Mouse (Mus musculus) heart, postnatal 4 days (tissue): Measurements from ENCODE around the gene Ero1lb. TPM values are rescaled to one million over a fixed set of nuclear protein-coding genes. Genes with fewer than 3 reads are reported as not detected.

Experiments
- DNase-seq: peaks from one replicate; pipeline ENCODE4 v3.0.0; 2021
- total RNA-seq, 2 experiments: library from RNA; stranded (reverse); gene quantifications; 2 replicates each; pipeline ENCODE4 v1.2.3; 2021

Gene Ero1lb
- 1 to 10 TPM; 1.7 to 2.3 TPM for total RNA-seq

DNA sequence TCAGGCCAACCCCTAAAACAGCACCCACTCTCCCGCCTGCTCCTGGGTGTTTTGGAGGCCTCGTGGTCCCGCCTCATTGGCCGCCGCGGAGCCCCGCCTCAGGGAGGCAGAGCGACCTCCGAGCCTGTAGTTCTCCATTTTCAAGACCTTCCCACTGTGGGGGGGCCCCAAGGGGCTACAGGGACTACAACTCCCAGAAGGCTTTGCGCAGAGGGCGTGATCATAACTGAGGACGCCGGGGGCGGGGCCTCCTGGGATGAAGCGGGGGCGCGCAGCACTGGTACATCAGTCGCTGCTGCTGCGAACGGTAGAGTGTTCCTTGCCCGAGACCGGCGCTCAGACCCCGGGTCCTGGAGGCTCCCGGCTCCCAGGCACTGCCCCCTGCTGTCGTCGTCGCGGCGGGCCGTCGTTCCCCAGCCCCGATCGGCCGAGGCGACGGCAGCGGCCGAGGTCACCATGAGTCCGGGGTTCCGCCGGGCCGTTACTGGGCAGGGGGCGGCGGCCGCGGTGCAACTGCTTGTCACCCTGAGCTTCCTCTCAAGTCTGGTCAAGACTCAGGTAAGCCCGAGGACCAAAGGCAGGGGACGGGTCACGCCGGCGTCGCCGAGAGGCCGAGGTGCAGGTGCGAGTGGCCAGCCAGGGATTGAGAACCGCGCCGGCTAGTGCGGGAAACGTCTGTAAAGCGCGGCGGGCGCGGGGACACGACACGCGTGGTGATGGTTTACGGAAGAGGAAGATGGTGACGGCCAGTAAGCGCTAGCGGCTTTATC, at the start of gene Ero1lb:
Gene Ero1lb, plus strand, starts transcription at position 254 of the 770 bp plus-strand sequence.
- DNase-seq = peak; percentile 98

GRCm38 (mm10) chr13:12519371-12519770, 46.3 kb upstream of the Ero1lb start:
- no peak for DNase-seq

- peak; percentile 69 for DNase-seq
These were observed 45.6 kb upstream of the Ero1lb start, which contains the start of gene Edaradd for GRCm38 (mm10) chr13:12519955-12520584. Gene Edaradd, minus strand, starts transcription at chr13:12520438.

DNA sequence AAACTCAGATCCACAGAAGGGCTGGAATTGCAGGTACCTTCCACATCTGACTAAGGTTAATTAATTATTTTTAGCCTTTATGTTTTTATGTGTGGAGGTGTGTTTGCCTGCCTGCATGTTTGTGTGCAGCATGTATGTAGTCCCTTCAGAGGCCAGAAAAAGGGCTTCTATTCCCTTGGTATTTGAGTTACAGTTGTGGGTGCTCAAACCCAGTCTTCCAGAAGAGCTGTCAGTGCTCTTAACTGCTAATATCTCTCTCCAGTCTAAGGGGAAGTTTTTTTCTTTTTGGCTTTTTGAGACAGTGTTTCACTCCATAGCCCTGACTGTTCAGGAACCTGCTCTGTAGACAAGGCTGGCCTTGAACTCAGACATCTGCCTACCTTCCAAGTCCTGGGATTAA, 43.3 kb upstream of the Ero1lb start:
- DNase-seq = no peak

- DNase-seq = no peak
These were observed 40.0 kb upstream of the Ero1lb start for GRCm38 (mm10) chr13:12525678-12526077.

GRCm38 (mm10) chr13:12534628-12535027, 31.0 kb upstream of the Ero1lb start:
- DNase-seq = no peak

DNA sequence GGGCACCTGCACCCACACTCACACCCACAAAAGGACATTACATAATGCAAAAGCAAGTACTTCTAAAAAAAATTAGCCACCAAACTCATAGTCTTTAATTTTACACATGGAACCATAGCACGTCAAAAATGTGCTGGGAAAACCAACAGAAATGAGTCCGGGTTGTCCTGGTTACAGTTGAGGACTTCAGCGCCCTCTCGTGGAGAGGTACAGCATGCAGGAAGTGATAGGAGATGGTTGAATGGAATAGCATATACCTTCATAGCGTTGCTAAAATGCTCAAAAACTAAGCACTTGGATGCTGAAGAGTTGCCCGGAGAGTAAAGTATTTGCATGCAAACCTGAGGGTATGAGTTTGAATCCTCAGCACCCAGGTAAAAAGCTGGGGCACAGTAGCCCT, 27.7 kb upstream of the Ero1lb start:
- peak; percentile 52 for DNase-seq

DNA sequence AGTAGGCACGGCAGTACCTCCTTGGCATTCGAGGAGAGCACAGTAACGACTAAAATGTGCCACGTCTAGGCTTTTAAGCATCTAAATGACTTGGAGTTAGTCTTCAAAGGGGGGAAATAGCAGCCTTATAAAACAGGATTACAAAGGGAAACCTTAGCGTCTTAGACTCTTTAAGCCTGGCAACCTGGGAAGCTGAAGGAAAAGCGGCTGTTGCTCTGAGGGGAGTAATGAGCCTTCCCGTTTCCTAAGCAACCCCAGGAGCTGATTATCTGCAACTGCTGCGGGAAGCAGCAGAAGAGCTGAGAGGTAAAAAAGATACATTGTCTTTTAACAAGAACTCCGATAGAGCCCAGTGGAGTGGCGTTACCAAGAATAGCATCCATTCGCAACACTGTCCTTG, 26.0 kb upstream of the Ero1lb start:
- no peak for DNase-seq

GRCm38 (mm10) chr13:12540119-12540518, 25.6 kb upstream of the Ero1lb start:
- no peak for DNase-seq

GRCm38 (mm10) chr13:12542006-12542981, 23.4 kb upstream of the Ero1lb start:
- DNase-seq = peak; percentile 63

GRCm38 (mm10) chr13:12543246-12543645, 22.4 kb upstream of the Ero1lb start:
- no peak for DNase-seq

DNA sequence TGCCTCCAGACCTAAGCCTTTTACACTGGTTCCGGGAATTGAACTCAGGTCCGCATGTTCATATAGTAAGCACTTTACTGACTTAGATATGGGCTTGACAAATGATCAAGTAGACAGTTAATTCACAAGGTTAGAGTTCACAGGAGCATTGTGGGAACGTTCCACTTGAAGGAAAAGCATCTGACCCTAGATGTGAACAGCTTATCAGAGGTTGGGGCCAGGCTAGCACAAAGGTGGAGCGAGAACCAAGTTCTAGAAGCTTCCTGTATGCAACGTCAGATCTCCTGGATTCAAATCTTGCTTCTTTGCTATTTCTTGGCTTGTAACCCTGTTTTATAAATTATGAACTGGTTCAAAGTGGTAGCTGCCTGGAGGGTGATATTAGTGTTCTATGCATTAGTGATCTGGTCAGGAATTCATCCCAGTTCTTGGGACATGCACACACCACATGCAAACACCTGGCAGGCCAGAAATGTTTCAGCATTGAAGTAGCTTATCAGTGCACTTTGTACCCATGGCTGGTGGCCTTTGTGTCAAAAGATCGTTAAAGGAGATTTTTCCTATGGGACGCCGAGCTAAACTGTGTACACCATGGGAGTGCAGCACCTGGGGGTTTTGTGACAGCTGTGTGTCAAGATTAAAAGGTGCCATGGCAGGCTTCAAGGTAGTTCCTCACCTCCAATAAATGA, 21.6 kb upstream of the Ero1lb start:
- DNase-seq = no peak

- DNase-seq = no peak
These were observed 11.5 kb upstream of the Ero1lb start for GRCm38 (mm10) chr13:12554211-12554610.

DNA sequence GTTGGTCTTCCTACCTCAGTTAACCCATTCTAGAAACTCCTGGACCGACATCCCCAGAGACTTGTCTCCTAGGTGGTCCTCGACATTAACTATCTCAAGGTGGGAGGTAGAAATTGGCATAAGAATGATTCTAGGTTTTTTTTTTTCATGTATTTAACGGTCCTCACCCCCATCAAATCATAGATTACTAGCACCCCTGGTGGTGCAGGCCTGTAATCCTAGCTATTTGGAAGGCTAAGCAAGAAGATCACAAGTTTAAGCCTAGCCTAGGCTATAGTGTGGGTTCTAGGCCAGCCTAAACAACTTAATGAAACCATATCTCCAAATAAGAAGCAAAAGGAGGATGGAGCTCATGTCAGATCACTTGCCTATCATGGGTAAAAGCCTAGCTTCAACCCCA, 6.6 kb upstream of the Ero1lb start:
- no peak for DNase-seq

- DNase-seq = no peak
These were observed 6.1 kb upstream of the Ero1lb start for GRCm38 (mm10) chr13:12559462-12560120.

DNA sequence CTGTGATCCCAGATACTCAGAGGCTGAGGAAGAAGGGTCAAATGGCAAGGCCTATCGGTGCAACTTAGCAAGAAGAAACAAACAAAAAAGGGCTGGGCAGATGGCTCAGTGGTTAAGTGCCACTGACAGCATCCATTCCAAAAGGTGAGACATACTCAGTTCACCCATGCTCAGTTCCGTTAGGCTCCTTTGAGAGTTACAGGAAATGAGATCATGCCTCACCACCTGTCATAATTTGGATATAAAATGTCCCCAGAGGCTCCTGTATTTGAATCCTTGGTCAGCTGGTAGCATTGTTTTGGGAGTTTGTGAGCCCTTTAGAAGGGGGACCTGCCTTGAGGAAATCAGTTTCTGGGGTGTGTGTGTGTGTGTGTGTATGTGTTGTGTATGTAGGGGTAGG, 3.9 kb upstream of the Ero1lb start:
- no peak for DNase-seq

- no peak for DNase-seq
These were observed 3.4 kb upstream of the Ero1lb start for GRCm38 (mm10) chr13:12562256-12562655.

GRCm38 (mm10) chr13:12567936-12568335, 2.3 kb downstream of the Ero1lb start:
- DNase-seq = no peak

GRCm38 (mm10) chr13:12568597-12569469, 3.2 kb downstream of the Ero1lb start:
- no peak for DNase-seq

GRCm38 (mm10) chr13:12569741-12570140, 4.1 kb downstream of the Ero1lb start:
- no peak for DNase-seq
